Mouse (Mus musculus) cerebellum, adult 11-12 months (tissue): ENCODE data around the gene Sptbn4.

ENCODE experiments used
- DNase-seq: peaks from one replicate; pipeline ENCODE4 v3.0.0; 2022

Gene Sptbn4

GRCm38 (mm10) chr7:27339114-27339513 is 108.4 kb downstream of the Sptbn4 start:
- DNase-seq = no peak

GRCm38 (mm10) chr7:27337175-27337853 is 110.2 kb downstream of the Sptbn4 start, which contains the start of gene Ltbp4:
Ltbp4 (minus strand) TSS chr7:27337692.
- no peak for DNase-seq

DNA sequence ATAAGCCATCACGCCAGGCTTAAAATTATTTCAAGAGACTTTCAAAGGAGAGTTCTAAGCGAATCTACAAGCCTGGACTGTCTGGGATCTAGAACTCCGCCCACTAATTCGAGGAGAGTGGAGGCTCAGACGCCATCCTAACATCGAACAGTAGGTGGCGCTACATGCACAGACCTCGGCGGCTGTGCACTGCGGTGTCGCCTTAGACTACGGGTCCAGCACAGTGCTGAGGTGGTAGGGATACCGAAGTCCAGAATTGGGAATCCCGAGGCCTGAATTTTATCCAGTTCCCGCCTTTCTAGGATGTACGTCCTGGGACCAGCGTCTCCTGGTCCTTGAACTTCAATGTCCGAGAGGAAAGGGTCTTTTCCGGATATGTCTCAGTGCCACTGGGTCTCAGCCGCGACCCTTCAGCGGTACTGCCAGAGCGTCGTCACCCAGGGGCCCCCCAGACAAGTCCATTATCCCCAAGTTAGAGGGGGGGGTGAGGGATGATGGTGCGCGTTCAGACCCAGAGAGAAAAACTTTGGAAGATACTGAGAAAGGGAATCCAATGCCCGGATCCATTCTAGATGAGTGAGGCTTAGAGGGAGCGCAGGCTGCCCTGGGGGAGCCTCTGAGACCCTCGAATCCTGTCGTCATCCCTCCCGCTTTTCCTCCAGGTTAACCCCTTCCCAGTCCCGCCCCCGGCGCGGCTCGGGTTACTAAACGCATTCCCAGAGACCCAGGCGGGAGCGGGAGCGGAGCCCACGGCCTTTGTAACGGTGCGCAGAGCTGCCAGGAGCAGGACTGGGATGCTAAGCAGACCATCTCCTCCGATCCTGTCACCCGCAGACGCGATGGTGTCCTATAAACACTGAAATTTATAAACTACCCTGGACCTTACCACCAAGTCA is 111.3 kb downstream of the Sptbn4 start:
- peak; percentile 83 for DNase-seq

GRCm38 (mm10) chr7:27335011-27335720 is 112.3 kb downstream of the Sptbn4 start:
- DNase-seq = no peak

GRCm38 (mm10) chr7:27334405-27334911 is 113.0 kb downstream of the Sptbn4 start:
- DNase-seq = no peak

DNA sequence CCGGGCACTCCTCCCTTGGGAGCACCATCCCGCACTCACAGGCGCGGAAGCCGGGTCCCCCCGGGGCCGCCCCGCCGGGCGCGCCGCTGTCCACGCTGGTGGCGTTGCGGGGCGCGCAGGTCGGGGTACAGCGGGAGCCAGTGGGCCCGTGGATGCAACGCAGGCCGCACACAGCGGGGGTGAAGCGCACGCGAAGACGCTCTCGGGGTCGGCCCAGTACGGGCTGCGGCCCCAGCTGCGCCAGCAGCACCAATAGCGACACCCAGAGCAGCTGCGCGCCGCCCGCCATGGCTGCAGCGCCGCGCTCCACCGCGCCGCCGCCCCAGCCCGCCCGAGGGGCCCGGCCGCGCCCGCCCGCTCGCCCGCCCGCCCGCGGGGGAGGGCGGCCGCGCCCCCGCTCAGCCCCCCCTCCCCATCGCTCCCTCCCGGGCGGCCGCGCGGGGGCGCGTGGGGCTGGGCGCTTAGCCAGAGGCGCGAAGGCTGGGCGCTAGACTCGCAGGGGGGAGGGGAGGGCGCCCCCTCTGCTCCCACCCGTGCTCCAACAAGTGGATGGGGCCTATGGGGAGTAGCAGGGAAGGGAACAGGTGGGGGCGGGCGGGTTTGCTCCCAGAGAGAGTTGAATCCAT is 114.1 kb downstream of the Sptbn4 start:
- no peak for DNase-seq

- peak; percentile 71 for DNase-seq
Measured at GRCm38 (mm10) chr7:27332353-27333199, 114.9 kb downstream of the Sptbn4 start.

DNA sequence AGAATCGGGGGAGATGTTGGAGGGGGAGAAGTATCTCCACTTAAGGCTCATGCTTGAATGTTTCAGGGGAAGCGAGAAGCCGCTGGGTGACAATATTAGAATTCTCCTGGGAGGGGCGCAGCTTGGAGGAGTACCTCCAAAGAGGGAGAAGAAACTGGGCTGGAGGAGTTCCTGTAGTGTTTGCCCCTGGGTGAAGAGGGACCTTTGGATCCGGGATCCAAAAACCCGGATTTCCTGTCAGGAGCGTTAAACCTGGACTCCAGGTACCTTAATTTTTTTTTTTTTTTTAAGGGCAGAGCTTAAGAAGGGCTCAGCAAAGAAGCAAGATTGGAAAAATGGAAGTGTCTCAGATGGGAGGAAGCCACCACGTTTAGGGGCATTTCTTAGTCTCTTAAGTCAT is 115.6 kb downstream of the Sptbn4 start:
- no peak for DNase-seq

- DNase-seq = no peak
Measured at GRCm38 (mm10) chr7:27331541-27331851, 116.0 kb downstream of the Sptbn4 start.

- DNase-seq = peak; percentile 59
Measured at GRCm38 (mm10) chr7:27330709-27331540, 116.6 kb downstream of the Sptbn4 start.

- DNase-seq = no peak
Measured at GRCm38 (mm10) chr7:27329981-27330380, 117.5 kb downstream of the Sptbn4 start.

- peak; percentile 67 for DNase-seq
Measured at GRCm38 (mm10) chr7:27329326-27329947, 118.0 kb downstream of the Sptbn4 start.

DNA sequence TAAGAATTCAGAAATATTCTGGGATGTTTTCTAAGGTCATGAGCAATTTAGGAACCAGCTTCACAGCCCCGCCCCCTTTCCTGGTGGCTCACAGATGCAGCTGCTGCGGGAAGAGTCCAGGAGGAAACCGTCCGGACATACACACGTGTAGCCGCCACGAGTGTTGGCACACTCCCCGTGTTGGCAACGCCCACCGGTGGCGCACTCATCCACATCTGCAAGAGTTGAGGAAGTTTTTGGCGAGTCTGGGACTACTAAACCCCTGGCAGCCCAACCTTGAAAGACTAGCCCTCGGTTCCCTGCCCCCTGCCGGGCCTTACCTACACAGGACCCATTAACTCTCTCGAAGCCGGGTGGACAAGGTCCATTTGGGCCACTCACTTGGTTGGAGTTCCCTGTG is 118.8 kb downstream of the Sptbn4 start:
- peak; percentile 56 for DNase-seq

DNA sequence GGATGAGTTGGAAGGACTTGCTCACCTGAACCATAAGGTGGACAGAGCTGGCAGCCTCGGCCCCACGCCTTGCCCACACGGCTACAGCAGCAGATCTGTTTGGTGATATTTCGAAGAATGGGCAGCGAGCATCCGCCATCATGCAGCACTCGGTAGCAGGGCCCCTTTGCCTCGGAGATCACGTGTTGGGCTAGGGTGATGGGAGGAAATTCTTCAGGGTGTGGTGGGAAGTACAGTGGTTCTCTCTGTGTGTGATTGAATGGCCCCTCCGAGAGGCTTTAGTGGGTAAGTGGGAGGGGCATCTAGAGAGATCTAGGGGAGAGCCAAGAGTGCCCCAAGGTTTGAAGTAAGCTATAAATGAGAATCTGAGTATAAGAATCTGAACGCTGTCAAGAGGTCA is 119.3 kb downstream of the Sptbn4 start:
- no peak for DNase-seq

DNA sequence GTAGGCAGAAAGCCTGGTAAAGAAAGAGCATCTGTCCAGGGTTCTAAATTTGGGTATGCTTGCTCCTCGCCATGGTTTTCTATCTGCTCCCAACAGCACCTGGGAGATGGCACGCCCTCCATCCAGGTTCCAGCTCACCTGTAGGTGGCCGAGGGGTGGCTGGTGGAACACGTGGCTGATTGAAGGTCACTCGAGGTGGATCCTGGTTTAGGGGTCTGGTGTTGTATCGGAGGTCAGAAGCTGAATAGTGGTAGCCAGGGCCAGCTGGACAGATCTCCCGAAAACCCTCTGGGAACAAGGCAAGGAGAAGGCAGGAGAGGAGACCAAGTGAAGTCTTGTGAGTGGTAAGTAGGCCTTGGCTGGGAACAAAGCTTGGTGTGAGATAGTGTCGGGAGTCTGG is 120.0 kb downstream of the Sptbn4 start:
- no peak for DNase-seq

- peak; percentile 75 for DNase-seq
Measured at GRCm38 (mm10) chr7:27326101-27326880, 121.2 kb downstream of the Sptbn4 start.

DNA sequence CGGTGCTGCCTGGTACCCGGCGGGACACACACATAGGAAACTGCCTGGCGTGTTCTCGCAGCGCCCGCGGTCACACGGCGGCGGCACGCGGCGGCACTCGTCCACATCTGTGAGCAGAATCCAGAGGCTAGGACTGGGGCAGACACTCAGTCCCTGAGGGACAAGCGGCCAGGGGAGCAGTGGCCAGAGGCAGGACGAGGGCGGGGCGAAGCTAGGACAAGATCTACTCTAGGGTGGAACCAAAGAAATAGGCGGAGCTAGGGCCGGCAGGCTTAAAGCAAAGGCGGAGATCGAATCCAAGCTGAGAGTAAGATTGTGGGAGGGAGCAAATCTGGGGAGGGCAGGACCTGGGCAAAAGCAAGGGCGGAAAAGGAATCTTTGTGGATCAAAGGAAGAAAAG is 121.8 kb downstream of the Sptbn4 start:
- DNase-seq = peak; percentile 66

GRCm38 (mm10) chr7:27324928-27325327 is 122.6 kb downstream of the Sptbn4 start:
- no peak for DNase-seq

DNA sequence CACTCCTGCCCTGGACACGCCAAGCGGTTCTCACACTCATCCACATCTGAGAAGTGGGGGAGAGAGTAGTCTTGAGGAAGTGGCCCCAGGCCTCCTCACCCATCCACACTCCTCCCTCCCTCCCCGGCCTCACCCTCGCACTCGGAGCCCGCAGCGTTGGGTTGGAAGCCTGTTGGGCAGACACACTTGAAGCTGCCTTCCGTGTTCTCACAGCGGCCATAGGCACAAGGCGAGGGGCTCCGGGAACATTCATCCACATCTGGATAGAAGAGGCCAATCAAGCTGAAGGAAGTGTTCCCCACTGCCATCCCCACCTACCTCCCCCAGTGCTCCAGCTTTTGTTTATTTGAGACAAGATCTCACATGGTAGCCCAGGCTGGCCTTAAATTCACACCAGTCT is 123.3 kb downstream of the Sptbn4 start:
- DNase-seq = no peak

DNA sequence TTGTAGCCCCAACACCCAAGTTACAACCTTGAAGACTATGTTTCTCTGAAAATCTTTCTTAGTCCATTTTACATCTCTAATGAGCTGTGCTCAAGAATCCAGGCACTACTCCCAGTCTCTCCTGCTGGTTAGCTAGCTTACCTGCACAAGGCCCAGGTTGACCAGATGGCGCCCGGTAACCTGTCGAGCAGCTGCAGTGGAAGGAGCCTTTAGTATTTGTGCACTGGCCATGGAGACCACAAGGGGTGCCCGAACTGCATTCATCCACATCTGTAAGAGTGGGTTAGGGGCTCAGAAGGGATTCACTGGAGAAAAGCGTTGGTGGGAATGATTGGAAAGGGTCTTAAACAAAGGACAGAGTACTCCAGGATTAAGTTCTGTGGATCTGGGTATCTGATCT is 124.5 kb downstream of the Sptbn4 start:
- DNase-seq = no peak
